Mouse (Mus musculus) neutrophil, adult 5-6 weeks (primary cell): ENCODE results near the gene Casz1. TPM values are rescaled to one million over a fixed set of nuclear protein-coding genes. Genes with fewer than 3 reads are reported as not detected.

Experiments
- ATAC-seq: fragments of 151-379, 151-347 bp; 2 replicates; pipeline ENCODE4 v1.8.0; 2017; ENCODE audit warnings: mild to moderate bottlenecking, moderate TSS enrichment; ENCODE audit not compliant: insufficient number of reproducible peaks, poor library complexity, low FRiP score, severe bottlenecking; ENCODE audit errors: extremely low read depth
- total RNA-seq: library from RNA; stranded (forward); fragments of 200-1000 nt; gene quantifications from 2 replicates; pipeline ENCODE4 v1.2.3, GENCODE M21; 2017

Gene Casz1
- total RNA-seq, 1 experiment from 2014 or later = 14.1 TPM

- no peak for ATAC-seq
Measured at GRCm38 (mm10) chr4:148978221-148978855, 174.1 kb downstream of the Casz1 start.

GRCm38 (mm10) chr4:148978926-148979325, 174.7 kb downstream of the Casz1 start:
- ATAC-seq = no peak

GRCm38 (mm10) chr4:148979837-148980236, 175.6 kb downstream of the Casz1 start:
- no peak for ATAC-seq

- ATAC-seq = no peak
Measured at GRCm38 (mm10) chr4:148982274-148982673, 178.0 kb downstream of the Casz1 start.

- ATAC-seq = no peak
Measured at GRCm38 (mm10) chr4:148984701-148985540, 180.7 kb downstream of the Casz1 start.

GRCm38 (mm10) chr4:148985541-148986476, 181.6 kb downstream of the Casz1 start:
- ATAC-seq = no peak

- ATAC-seq = no peak
Measured at GRCm38 (mm10) chr4:148990038-148990437, 185.8 kb downstream of the Casz1 start.

- no peak for ATAC-seq
Measured at GRCm38 (mm10) chr4:148993948-148994347, 189.7 kb downstream of the Casz1 start.

- no peak for ATAC-seq
Measured at GRCm38 (mm10) chr4:149000746-149001145, 196.5 kb downstream of the Casz1 start.

- no peak for ATAC-seq
Measured at GRCm38 (mm10) chr4:149001515-149001914, 197.3 kb downstream of the Casz1 start.

- ATAC-seq = no peak
Measured at GRCm38 (mm10) chr4:149002441-149003093, 198.3 kb downstream of the Casz1 start.

Other genes starting within 250 kb of the Casz1 start
- 61.1 and 65.9 TPM in 2 replicates for gene Exosc10, start 246.0 kb upstream of the Casz1 start, total RNA-seq
- 5.0 and 6.0 TPM in 2 replicates for gene Srm, start 212.9 kb upstream of the Casz1 start, total RNA-seq
- gene Masp2, start 201.9 kb upstream of the Casz1 start, total RNA-seq = 0.37 and 0.70 TPM in 2 replicates
- 303 and 322 TPM in 2 replicates for gene Tardbp, start 177.4 kb upstream of the Casz1 start, total RNA-seq
- 0.35 TPM in 1 of 2 replicates, not detected in the other for gene Gm572, start 161.1 kb upstream of the Casz1 start, total RNA-seq